Mouse (Mus musculus): ENCODE measurements at regions not wholly inside any gene's neighbourhood (a gene's known extent, or its start where the extent isn't known, plus 50 kb on each side); places are given as distances from the start of the nearest gene placed in this dataset.

GRCm38 (mm10) chr7:93336420-93336819 is 256.8 kb downstream of the Fam181b start:
- Histone ChIP-seq H3K4me3 (ENCODE audit: low read depth, low read length) (no peak overlapping the region), H3K4me1 (ENCODE audit: insufficient read depth) (no peaks in the 10 kb centered on the region), H3K27me3 (ENCODE audit: insufficient read depth, low read length) (no peaks in the 10 kb centered on the region), H3K27ac (ENCODE audit: low read depth, low read length) (no peak overlapping the region), H3K9me3 (ENCODE audit: low read length) (no peaks in the 10 kb centered on the region), H3K36me3 (ENCODE audit: insufficient read depth) (no peaks in the 10 kb centered on the region), H3K9ac (no peak overlapping the region), H3K4me2 (ENCODE audit: low read depth) (no peak overlapping the region)
- DNase-seq = peak; percentile 75
- WGBS = 19% methylated on average over 1 of the region's 1 CpGs
- peak; percentile 73 for TF ChIP-seq CTCF (IDR thresholded peaks at IDR 0.05; ENCODE audit: low read depth)
- peak; percentile 89 for ATAC-seq
